Mouse (Mus musculus) cerebellum, adult 18-20 months (tissue): ENCODE data around the gene Gpat3.
A peak's percentile ranks its signal among the peaks of the same experiment; 100 is the strongest.

Experiments used
- DNase-seq, 2 experiments: peaks; one replicate each; pipeline ENCODE4 v3.0.0; 2021

The Gpat3 gene

DNA sequence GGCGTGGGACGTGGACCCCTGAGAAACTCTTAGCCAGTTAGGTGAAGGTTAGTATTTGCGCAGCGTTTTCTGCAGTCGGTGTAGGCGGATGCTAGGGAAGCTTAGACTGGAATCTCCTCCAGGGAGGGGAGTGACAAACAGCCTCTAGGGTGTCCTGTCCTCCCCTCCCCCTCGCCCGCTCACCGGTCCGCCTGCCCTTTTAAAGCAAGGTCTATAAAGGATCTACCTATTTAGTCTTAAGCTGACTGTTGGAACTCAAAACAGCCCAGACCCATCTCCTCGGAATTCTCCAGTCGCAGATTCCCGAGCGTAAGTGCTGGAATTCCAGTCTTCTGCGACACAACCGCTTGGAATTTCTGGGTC lies at the start of gene Gpat3:
TSS of gene Gpat3 (plus strand) at position 229 of the 363 bp plus-strand sequence.
- peak; percentile 67 to 68 for DNase-seq

DNA sequence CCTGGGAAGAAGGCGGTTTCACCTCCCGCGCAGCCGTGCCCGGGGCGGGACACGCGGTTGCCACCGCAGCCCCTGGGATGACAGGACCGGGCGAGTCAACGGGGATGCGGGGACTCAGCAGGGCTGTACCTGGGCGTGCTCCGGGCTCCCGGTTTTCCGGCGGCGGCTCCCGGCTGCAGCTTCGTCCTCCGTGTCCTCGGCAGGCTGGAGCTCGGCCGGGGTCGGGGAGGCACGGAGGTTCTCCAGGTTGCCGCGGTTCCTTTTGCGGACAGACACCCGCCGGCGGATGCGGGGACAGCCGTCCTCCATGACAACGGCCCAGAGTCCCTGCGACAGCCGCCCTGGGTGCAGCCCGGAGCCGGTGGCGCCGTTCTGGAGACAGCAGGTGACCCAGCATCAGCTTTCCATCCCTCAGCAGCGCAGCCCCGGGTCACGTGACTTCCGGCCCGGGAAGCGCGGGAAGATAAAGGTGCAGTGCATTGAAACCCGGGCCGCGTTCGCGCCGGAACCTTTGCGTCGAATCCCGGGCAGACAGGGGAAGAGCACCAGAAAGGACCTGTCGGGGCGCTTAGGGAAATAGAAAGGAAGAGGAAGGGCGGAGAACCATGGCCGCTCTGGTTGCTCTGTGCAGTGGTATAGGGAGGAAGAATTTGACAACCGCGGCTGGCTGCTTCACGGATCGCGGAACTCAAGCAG lies 47.2 kb upstream of the Gpat3 start, which contains the start of the genes Helq and Mrps18c:
TSS of gene Helq (minus strand) at position 434 of the 696 bp plus-strand sequence.
TSS of gene Mrps18c (plus strand) at position 463 of the 696 bp plus-strand sequence.
- peak; percentile 93 to 95 for DNase-seq

DNA sequence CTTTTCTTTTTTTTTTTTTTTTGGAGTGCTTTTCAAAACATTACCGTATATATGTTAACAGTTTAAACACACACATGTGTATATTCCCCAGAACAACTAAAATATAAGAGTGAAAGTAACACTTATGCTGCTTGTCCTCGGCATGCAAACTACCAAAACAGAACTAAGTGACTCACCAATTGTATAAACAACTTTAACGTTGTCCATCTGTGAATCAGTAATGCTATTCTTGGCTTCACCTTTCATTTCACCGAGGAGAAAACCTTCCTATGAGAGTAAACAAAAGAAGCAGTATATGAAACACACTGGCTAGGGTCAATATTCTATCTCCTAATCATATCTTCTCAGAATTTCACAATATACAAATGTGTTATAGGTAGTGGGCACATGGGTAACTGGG lies 27.2 kb upstream of the Gpat3 start:
- DNase-seq: no peak

DNA sequence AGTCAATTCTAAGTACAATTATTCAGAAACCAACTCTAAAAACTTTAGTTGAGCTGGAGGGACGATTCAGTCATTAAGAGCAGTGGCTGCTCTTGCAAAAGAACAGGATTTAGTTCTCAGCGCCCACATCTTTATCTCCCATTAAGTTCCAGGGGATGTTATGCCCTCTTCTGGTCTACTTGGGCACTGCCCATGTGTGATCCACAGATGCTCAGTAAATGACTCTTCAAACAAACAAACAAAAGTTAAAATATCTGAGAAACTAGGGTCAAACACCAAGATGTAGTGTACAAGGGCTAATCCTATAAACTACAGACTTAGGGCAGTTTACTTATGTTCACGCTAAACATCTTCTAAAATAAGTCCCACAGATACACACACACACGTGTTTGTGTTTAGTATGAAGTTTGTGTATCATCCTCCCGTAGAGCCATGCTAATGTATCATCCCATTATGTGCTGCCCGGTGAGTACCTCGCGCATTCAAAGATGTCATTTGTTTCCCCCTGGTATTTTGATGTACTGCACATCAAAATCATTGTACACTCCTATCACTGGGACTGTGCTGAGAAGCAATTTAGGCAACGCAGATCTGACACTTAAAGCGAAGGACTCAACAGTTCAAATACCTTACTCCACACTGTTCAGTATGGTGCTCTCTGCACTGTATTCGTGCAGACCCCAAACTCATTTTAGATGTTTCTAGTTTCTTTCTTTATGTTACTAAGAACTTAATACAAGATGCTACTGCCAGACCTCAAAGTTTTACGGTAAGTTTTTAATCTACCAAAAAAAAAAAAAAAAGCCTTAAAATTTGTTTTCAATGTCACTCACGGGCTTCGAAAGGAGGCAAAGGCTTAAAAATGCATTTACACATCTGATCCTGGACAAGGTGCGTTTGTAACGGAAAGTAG lies 25.7 kb upstream of the Gpat3 start:
- peak in 1 of 2 experiments; percentile 29 for DNase-seq

DNA sequence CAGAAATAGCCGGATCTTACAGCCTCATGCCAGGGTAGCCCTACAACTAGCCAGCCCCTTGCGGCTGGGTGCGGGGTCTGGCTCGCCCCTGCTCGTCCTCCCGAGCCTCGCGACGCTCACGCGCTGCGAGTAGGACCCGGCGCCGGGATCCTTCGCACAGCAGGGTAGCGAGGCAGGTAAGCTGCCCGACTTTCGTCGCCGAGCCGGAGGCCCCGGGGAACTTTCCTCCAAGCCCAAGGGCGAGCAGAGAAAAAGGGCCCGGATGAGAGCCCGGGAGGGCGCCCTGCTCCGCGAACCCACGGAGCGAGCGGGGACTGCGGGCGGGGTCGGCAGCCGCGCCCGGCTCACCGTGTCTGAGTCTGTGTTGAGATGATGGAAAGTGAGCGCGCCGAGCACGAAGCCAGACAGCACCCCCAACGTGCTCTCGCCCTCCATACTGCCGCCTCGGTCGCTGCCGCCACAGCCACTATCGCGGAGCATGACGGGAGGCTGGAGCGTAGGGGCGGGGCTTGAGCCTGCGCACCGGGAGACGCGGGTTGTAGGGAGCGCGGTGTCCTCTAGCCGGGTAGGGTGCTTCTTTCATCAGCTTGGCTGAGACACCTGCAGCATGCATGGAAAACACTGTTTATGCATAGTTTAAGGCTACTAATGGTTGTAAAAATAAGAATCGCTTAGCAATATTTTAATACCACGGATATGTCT lies 24.9 kb upstream of the Gpat3 start, which contains the start of gene Abraxas1:
TSS of gene Abraxas1 (minus strand) at position 483 of the 702 bp plus-strand sequence.
- DNase-seq: peak; percentile 92 to 94

DNA sequence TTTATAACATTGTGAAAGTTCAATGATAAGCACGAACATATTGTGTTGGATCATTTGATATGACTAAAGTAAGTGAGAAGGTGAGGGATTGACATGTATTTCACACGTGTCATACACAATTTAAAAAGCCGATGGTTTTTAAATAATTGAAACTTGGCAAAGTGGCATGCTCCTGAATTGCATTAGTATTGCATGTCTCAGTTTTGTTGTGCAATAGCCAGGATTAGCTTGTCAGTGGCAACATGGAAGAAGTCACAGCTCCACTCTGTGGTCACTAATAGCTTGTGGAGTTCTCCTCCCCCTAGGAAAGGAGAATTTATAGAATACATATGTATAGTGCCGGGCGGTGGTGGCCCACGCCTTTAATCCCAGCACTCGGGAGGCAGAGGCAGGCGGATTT lies 24.1 kb upstream of the Gpat3 start:
- DNase-seq: no peak

DNA sequence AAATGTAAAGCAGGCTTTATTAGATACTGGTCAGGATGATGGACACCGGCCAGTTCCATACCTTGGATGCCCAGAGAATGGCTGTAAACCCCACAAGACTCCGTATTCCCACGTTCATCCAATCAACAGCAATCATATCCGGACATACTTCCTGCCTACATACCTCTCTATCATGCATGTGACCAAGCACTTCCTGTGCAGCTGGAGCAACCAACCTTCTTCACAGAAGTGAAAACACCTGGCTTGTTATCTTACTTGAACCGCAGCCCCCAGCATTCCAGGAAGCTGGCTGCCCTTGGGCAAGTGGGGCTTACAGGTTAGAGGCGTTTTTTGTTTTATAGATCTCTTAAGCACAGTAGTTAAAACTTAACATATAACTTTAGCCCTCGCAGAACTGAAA lies 22.7 kb upstream of the Gpat3 start:
- DNase-seq: no peak

DNA sequence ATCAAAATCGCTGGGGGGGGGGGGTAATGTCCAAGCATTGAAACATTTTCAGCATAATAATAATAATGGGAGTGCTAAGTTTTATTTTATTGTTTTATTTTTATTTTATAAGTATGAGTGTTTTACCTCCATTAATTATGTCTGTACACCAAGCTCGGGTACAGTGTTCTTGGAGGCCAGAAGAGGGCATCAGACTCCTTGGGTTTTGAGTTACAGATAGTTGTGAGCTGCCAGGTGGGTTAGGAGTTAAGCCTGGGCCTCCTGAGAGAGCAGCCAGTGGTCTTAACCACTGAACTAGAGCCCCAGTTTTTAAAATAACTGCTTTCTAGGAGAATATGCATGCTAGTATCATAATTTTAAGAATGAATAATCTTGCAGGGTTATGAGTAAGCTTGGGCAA lies 19.5 kb upstream of the Gpat3 start:
- DNase-seq: no peak

DNA sequence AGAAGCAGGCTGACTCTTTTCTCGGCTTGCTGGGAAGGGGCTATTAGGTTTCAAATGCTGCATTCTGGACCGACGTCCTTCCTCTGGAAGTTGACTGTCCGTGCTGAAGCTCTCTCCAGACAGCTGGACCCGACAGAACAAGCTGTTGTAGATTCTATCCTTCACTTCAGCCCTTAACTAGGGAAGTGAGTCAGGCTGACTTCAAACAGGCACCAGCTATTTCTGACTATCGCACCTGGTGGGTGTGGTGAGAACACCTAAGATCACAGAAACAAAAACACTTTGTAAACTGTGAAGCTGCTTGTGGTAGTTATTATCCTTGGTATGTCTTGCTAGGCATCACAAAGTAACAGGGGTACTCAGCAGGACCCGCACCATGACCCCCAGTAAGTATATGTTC lies 19.0 kb upstream of the Gpat3 start:
- no peak for DNase-seq

DNA sequence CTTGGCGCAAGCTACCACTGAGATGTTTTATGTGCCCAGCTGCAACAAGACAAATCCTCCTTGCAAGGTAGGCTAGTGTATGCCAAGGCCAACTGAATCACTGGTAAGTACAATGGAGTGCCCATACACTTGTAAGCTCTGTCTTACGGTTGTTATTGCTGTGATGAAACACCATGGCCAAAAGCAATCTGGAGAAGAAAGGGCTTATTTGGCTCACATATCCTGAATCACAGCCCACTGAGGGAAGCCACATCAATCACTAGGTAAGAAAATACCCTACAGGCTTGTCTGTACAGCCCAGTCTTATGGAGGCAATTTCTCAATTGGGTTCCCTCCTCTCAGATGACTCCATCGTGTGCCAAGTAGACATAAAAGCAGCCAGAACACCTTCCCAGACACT lies 16.8 kb upstream of the Gpat3 start:
- DNase-seq: no peak

DNA sequence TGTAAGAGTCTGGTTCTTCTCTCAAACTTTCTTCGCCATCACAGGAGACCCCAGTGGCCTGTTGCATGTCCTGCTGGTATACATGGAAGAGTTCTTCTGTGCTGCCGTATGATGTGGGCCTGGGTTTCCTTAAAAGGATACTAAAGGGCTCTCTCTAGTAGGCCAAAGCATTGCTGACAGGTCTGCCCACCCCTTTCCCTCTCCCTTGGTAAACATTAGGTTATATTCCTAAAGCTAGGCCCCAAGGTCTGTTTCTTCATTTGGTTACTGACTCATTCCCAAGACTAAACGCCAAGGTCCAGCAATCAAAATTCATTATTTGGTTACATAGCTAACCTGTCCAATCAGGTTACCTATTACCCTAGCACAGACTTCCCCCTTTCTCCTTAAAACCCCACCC lies 12.8 kb upstream of the Gpat3 start:
- no peak for DNase-seq

DNA sequence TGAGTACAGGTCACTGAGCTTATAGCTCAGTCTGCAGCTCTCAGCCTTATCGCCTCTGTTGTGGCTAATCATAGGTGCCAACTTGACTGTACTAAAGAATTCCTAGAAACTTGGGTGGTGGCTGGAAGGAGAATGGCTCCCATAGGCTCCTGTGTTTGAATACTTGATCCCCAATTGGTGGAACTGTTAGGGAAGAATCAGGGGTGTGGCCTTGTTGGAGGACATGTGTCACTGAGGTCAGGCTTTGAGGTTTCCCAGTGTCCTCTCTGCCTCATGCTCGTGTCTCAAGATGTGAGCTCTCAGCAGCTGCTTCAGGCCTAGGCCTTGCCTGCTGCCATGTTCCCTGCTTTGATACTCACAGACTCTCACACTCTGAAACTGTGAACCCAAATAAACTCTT lies 11.7 kb upstream of the Gpat3 start:
- DNase-seq: no peak

DNA sequence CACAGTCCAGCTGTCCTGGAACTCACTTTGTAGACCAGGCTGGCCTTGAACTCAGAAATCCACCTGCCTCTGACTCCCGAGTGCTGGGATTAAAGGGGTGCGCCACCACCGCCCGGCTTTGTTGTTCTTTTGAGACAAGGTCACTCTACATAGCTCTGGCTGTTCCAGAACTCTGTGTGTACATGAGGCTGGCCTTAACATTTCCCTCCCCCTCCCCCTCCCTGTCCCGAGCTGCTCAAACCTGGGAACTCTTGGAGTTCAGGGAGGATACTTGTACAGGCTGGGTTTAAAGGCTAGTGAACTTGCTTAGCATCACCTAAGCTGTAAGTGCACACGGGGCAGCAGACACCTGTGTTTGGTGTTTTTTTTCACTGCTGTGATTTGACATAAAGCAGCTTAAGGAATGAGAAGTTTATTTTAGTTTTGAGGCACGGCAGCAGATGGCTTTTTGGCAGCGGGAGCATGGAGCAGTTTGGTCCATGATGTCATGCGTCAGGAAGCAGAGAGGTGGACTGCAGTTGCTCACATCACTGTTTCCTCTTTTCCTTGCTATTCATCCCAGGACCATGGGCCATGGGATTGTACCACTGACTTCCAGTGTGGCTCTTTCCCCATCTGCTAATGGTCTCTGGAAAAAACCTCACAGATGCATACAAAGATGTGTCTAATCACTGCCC lies 9.5 kb upstream of the Gpat3 start:
- no peak for DNase-seq

DNA sequence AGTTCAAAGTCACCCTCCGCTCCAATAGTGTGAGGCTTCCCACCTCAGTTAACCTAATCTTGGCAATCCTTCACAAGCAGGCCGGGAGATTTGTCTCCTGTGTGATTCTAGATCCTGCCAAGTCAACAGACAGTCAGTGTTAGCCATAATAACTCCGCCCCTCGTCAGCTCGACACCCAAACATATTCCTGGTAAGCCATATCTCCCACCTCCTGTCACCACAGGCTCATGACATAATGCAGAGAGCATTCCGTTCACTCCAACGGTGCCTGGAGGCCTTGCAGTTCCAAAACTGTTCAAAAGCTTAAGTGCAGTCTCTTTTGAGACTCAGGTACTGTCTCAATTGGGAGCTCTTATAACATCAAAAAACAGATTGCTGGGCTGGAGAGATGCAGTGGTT lies 7.6 kb upstream of the Gpat3 start:
- DNase-seq: no peak

DNA sequence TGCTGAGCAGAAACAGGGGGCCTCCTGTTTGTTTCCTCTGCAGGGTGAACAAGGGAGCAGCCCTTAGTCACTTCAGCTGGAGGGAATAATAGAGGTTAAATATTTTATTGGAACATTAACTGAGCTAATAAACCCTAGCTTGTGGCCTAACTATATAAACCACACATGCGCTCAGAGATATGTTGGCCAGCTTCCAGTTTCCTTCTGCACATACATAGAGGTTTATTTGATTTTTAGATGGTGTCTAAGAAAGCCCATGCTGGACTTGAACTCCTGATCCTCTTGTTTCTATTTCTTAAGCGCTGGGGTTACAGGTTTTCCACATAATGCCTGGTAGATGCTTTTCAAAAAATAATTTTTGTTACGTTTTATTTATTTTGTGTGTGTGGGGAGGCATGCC lies 1.0 kb upstream of the Gpat3 start:
- no peak for DNase-seq

DNA sequence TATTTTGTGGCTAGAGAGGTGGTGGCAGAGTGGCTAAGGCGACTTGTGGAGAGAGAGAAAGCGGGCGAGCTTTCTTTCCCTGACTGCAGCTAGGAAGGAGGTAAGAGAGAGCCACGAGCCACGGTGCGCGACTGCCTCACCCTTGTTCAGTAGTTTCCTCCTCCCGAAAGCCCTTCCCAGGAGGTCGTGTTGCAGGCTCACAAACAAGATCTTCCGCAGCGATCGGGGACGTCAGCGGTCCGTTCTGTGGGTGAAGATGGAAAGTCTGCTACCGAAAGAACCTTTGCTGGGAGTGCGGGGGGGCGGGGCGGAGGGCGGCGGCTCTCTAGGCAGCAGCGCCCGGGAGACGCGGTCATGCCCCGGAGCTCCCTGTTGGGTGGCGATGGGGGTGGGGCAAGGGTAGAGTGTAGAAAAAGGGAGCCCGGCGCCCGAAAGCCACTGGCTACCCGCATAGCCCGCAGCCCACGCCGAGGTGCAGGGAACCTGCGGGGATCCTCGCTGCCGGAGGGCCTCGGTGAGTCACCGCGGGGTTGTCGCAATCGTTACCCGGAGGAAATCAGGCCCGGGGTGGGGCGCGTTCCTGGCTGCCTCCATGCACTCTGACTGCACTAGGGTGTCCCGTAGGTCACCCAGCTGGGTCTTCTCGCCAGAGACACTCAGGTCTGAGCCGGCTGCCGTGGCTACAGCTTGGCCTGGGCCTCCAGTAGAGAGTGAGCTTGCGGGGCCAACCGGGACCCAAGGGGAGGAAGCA lies 510 bp downstream of the Gpat3 start:
- DNase-seq: peak; percentile 67 to 73

DNA sequence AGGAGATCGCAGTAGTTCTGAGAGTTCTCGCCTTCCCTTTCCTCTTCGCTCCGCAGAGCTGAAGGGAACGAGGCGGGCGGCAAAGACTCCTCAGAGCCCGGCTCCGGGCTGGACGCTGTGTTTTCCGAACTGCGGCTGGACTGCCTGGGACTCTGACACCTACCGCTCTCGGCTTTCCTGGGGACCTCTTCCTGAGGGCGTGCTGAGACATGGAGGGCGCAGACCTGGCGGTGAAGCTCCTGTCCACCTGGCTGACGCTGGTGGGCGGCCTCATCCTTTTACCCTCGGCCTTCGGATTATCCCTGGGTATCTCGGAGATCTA lies 1.0 kb downstream of the Gpat3 start:
- no peak for DNase-seq

DNA sequence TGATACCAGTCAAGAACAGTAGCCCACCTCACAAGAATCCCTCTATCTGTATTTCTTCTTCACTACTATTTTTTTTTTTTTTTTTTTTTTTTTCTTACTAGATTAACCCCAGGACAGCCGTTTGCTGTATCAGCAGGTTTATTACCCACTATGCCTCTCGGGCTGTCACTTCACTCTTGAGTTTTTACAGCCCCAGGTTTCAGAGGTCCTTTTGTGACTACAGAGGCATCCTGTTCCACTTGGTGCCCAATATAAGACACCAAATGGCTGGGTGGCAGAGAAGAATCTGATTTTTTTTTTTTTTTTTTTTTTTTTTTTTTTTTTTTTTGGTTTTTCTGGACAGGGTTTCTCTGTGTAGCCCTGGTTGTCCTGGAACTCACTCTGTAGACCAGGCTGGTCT lies 1.6 kb downstream of the Gpat3 start:
- no peak for DNase-seq

DNA sequence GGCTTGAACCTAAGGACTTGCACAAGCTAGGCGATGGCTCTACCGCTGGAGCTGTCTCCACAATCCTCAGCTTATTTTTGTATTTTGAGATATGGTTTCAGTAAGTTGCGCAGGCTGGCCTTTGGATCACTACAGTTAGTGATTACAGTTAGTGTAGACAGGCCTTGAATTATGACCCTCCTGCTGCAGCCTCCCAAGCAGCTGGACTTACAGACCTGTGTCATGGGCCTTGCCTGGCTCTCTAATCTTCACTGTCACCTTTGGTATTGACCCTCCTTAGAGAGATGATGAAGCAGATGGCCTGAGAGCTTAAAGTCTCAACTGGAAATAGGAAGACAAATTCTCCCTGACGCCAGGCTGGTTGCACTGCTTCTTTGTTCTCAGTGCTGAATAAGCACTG lies 8.4 kb downstream of the Gpat3 start:
- DNase-seq: no peak

DNA sequence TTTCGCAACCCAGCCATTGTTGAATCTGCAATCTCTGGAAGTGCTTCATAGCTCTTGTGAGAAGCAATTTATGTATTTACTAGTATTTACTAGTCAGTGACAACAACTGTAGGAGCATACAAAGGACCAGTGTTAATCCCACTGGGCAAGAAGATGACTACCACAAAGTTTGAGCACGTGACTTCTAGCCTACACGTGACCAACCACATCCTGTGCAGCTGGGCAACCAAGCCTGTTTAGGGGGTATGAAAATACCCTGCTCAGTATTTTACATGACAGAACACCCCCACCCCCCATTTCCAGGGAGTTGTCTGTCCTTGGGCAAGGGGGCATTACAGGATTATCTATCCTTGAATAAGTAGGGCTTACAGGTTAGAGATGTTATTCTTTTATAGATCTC lies 11.0 kb downstream of the Gpat3 start:
- DNase-seq: no peak

DNA sequence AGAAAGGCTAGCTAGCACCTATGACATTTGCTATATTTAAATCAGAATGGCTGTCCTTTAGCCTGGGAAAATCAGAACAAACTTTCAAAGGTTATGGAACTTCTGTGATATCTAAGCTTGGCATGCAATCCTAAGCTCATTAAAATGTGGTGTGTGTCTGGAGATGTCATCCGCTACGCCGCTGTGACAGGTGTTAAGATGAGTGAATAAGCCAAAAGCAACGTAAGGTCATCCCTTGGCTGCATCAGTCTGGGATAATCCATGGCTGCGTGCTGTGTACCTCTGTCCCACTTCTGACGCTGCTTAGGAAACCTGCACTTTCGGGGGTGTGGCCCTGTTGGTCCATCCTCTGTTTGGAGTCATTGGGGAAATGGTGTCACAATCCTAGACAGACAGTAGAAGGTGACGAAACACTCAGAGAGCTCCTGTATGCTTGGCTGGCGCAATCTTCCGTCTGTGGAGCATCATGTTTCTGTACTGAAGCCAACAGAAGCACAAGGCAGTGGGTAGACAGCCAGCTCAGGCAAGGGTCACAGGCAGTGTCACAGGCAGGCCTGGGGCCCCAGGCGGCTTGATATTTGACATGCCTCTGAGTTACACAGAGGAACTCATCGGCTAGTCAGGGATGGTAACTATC lies 15.0 kb downstream of the Gpat3 start:
- no peak for DNase-seq

DNA sequence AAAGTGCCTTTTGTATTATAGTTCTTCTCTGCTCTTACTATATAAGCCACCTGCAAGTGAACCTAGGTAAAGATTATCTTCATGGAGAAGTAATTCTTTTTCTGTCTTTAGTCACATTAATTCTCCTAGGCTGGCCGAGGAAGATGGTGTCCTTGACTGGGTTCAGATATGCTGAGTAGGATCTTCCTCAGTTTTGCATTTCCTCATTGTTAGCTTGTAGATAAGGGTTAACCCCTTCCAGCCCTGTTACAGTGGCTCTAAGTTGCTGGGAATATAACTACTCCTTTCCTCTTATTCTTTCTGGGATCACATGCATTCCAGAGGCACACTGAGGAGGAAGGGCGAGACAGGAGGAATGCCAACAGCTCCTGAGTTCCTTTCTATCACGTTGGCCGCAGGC lies 15.6 kb downstream of the Gpat3 start:
- no peak for DNase-seq
